Mouse (Mus musculus): ENCODE measurements around the gene Gdf1. TPM values are rescaled to one million over a fixed set of nuclear protein-coding genes. Genes with fewer than 3 reads are reported as not detected.

Gene Gdf1
- polyA plus RNA-seq (2015; fragmentation: Nextera tagmentation; extraction: Ambion mirVana): 1.4 and 2.1 TPM in 2 replicates

GRCm38 (mm10) chr8:70329124-70329834 lies at the start of gene Gdf1:
Gene Gdf1 (plus strand): TSS chr8:70329817.
- H3K36me3 ChIP-seq (ENCODE audit: control insufficient read depth, insufficient read depth, low read length): peaks cover 20% of the 10 kb centered on the region
- 0 out of 2 replicates have a peak within 1 kb of the TSS, but pooled peaks have one; percentile 0 for H3K4me2 ChIP-seq (ENCODE audit: low read depth, low read length)
- WGBS: 34% methylated on average over 14 of the region's 14 CpGs
- H3K4me1 ChIP-seq (ENCODE audit: control insufficient read depth, insufficient read depth, low read length): peaks cover 12% of the 10 kb centered on the region; the same call in 1 of the 2 replicates
- no peak for ATAC-seq (ENCODE audit: insufficient read depth, low FRiP score)
- no peaks in the 10 kb centered on the region for H3K27me3 ChIP-seq (ENCODE audit: control insufficient read depth, insufficient read depth, low read length)
- peak within 1 kb of the TSS; percentile 38 for H3K9ac ChIP-seq (ENCODE audit: low read length)
- H3K9me3 ChIP-seq (replicated peaks; ENCODE audit: control insufficient read depth, low read length): no peaks in the 10 kb centered on the region
- no peak within 1 kb of the TSS; the same call in 1 of the 2 replicates for H3K4me3 ChIP-seq (replicated peaks; ENCODE audit: low read length)
- no peak within 1 kb of the TSS for H3K27ac ChIP-seq (ENCODE audit: low read length)

GRCm38 (mm10) chr8:70281001-70281400 lies 48.6 kb upstream of the Gdf1 start:
- H3K27ac ChIP-seq (ENCODE audit: low read length): 0 out of 2 replicates have a peak overlapping the region, but pooled peaks have one; percentile 11
- 35% methylated on average over 3 of the region's 3 CpGs for WGBS

GRCm38 (mm10) chr8:70282603-70283135 lies 46.9 kb upstream of the Gdf1 start, which contains the start of gene Homer3:
Gene Homer3 (plus strand): TSS chr8:70282827.
- Histone ChIP-seq H3K9me3 (replicated peaks; ENCODE audit: control insufficient read depth, low read length) (no peaks in the 10 kb centered on the region; the same call in 1 of the 2 replicates), H3K27ac (ENCODE audit: low read length) (peak within 1 kb of the TSS; percentile 74)
- 2% methylated on average over 36 of the region's 36 CpGs for WGBS

More at GRCm38 (mm10) chr8:70281001-70281400, 48.6 kb upstream of the Gdf1 start:
- H3K9me3 ChIP-seq (replicated peaks; ENCODE audit: control insufficient read depth, low read length): no peaks in the 10 kb centered on the region
- no peaks in the 10 kb centered on the region for H3K27me3 ChIP-seq (ENCODE audit: control insufficient read depth, insufficient read depth, low read length)
- no peak for ATAC-seq (ENCODE audit: insufficient read depth, low FRiP score)
- H3K4me2 ChIP-seq (ENCODE audit: low read depth, low read length): no peak overlapping the region
- H3K9ac ChIP-seq (ENCODE audit: low read length): peak overlapping the region; percentile 28; the same call in 1 of the 2 replicates
- H3K36me3 ChIP-seq (ENCODE audit: control insufficient read depth, insufficient read depth, low read length): peaks cover 7% of the 10 kb centered on the region
- peaks cover 8% of the 10 kb centered on the region for H3K4me1 ChIP-seq (ENCODE audit: control insufficient read depth, insufficient read depth, low read length)
- no peak overlapping the region for H3K4me3 ChIP-seq (replicated peaks; ENCODE audit: low read length)

GRCm38 (mm10) chr8:70283136-70284077 lies 46.2 kb upstream of the Gdf1 start:
- H3K4me2 ChIP-seq (ENCODE audit: low read depth, low read length): peak overlapping the region; percentile 89
- H3K9me3 ChIP-seq (replicated peaks; ENCODE audit: control insufficient read depth, low read length): no peaks in the 10 kb centered on the region; the same call in 1 of the 2 replicates
- peaks cover 19% of the 10 kb centered on the region for H3K36me3 ChIP-seq (ENCODE audit: control insufficient read depth, insufficient read depth, low read length)
- peak; percentile 53; the same call in 1 of the 2 replicates for ATAC-seq (ENCODE audit: insufficient read depth, low FRiP score)
- H3K4me3 ChIP-seq (replicated peaks; ENCODE audit: low read length): peak overlapping the region; percentile 87
- WGBS: under 1% methylated on average over 55 of the region's 55 CpGs
- H3K9ac ChIP-seq (ENCODE audit: low read length): peak overlapping the region; percentile 92
- H3K4me1 ChIP-seq (ENCODE audit: control insufficient read depth, insufficient read depth, low read length): peaks cover 2% of the 10 kb centered on the region; the same call in 1 of the 2 replicates
- peak overlapping the region; percentile 74 for H3K27ac ChIP-seq (ENCODE audit: low read length)
- no peaks in the 10 kb centered on the region for H3K27me3 ChIP-seq (ENCODE audit: control insufficient read depth, insufficient read depth, low read length)

More at GRCm38 (mm10) chr8:70282603-70283135, 46.9 kb upstream of the Gdf1 start, which contains the start of gene Homer3:
- ATAC-seq (ENCODE audit: insufficient read depth, low FRiP score): peak; percentile 87
- H3K4me1 ChIP-seq (ENCODE audit: control insufficient read depth, insufficient read depth, low read length): peaks cover 8% of the 10 kb centered on the region
- H3K36me3 ChIP-seq (ENCODE audit: control insufficient read depth, insufficient read depth, low read length): peaks cover 19% of the 10 kb centered on the region
- peak within 1 kb of the TSS; percentile 89 for H3K4me2 ChIP-seq (ENCODE audit: low read depth, low read length)
- H3K9ac ChIP-seq (ENCODE audit: low read length): peak within 1 kb of the TSS; percentile 92
- H3K4me3 ChIP-seq (replicated peaks; ENCODE audit: low read length): peak within 1 kb of the TSS; percentile 87
- H3K27me3 ChIP-seq (ENCODE audit: control insufficient read depth, insufficient read depth, low read length): no peaks in the 10 kb centered on the region

- Histone ChIP-seq H3K4me2 (ENCODE audit: low read depth, low read length) (peak overlapping the region; percentile 89), H3K27me3 (ENCODE audit: control insufficient read depth, insufficient read depth, low read length) (no peaks in the 10 kb centered on the region), H3K9me3 (replicated peaks; ENCODE audit: control insufficient read depth, low read length) (no peaks in the 10 kb centered on the region; the same call in 1 of the 2 replicates), H3K4me3 (replicated peaks; ENCODE audit: low read length) (no peak overlapping the region), H3K27ac (ENCODE audit: low read length) (no peak overlapping the region), H3K9ac (ENCODE audit: low read length) (no peak overlapping the region), H3K4me1 (ENCODE audit: control insufficient read depth, insufficient read depth, low read length) (peaks cover 2% of the 10 kb centered on the region; the same call in 1 of the 2 replicates), H3K36me3 (ENCODE audit: control insufficient read depth, insufficient read depth, low read length) (peaks cover 19% of the 10 kb centered on the region)
- WGBS: 74% methylated on average over 5 of the region's 5 CpGs
- ATAC-seq (ENCODE audit: insufficient read depth, low FRiP score): no peak
These were observed 45.2 kb upstream of the Gdf1 start for GRCm38 (mm10) chr8:70284421-70284820.

GRCm38 (mm10) chr8:70285304-70285703 lies 44.3 kb upstream of the Gdf1 start:
- no peak overlapping the region for H3K4me3 ChIP-seq (replicated peaks; ENCODE audit: low read length)
- WGBS: 97% methylated on average over 15 of the region's 15 CpGs
- no peak for ATAC-seq (ENCODE audit: insufficient read depth, low FRiP score)
- H3K9me3 ChIP-seq (replicated peaks; ENCODE audit: control insufficient read depth, low read length): no peaks in the 10 kb centered on the region; the same call in 1 of the 2 replicates
- H3K36me3 ChIP-seq (ENCODE audit: control insufficient read depth, insufficient read depth, low read length): peaks cover 19% of the 10 kb centered on the region
- H3K27ac ChIP-seq (ENCODE audit: low read length): no peak overlapping the region
- no peak overlapping the region for H3K4me2 ChIP-seq (ENCODE audit: low read depth, low read length)
- no peaks in the 10 kb centered on the region for H3K27me3 ChIP-seq (ENCODE audit: control insufficient read depth, insufficient read depth, low read length)
- H3K4me1 ChIP-seq (ENCODE audit: control insufficient read depth, insufficient read depth, low read length): peaks cover 2% of the 10 kb centered on the region; the same call in 1 of the 2 replicates
- H3K9ac ChIP-seq (ENCODE audit: low read length): no peak overlapping the region

- Histone ChIP-seq H3K9me3 (replicated peaks; ENCODE audit: control insufficient read depth, low read length) (no peaks in the 10 kb centered on the region; the same call in 1 of the 2 replicates), H3K4me1 (ENCODE audit: control insufficient read depth, insufficient read depth, low read length) (peaks cover 2% of the 10 kb centered on the region; the same call in 1 of the 2 replicates), H3K36me3 (ENCODE audit: control insufficient read depth, insufficient read depth, low read length) (peaks cover 23% of the 10 kb centered on the region), H3K4me2 (ENCODE audit: low read depth, low read length) (no peak overlapping the region), H3K9ac (ENCODE audit: low read length) (no peak overlapping the region), H3K27ac (ENCODE audit: low read length) (no peak overlapping the region), H3K27me3 (ENCODE audit: control insufficient read depth, insufficient read depth, low read length) (no peaks in the 10 kb centered on the region), H3K4me3 (replicated peaks; ENCODE audit: low read length) (no peak overlapping the region)
- 86% methylated on average over 8 of the region's 8 CpGs for whole genome bisulfite sequencing
- no peak for ATAC-seq (ENCODE audit: insufficient read depth, low FRiP score)
These were observed 42.9 kb upstream of the Gdf1 start for GRCm38 (mm10) chr8:70286737-70287136.

GRCm38 (mm10) chr8:70293988-70294405 lies 35.6 kb upstream of the Gdf1 start:
- H3K27me3 ChIP-seq (ENCODE audit: control insufficient read depth, insufficient read depth, low read length): no peaks in the 10 kb centered on the region
- no peak overlapping the region for H3K4me3 ChIP-seq (replicated peaks; ENCODE audit: low read length)
- H3K4me1 ChIP-seq (ENCODE audit: control insufficient read depth, insufficient read depth, low read length): no peaks in the 10 kb centered on the region
- 45% methylated on average over 5 of the region's 5 CpGs for WGBS
- H3K9ac ChIP-seq (ENCODE audit: low read length): no peak overlapping the region
- ATAC-seq (ENCODE audit: insufficient read depth, low FRiP score): peak; percentile 9; the same call in 1 of the 2 replicates
- H3K36me3 ChIP-seq (ENCODE audit: control insufficient read depth, insufficient read depth, low read length): peaks cover 21% of the 10 kb centered on the region; the same call in 1 of the 2 replicates
- H3K27ac ChIP-seq (ENCODE audit: low read length): peak overlapping the region; percentile 42
- H3K9me3 ChIP-seq (replicated peaks; ENCODE audit: control insufficient read depth, low read length): no peaks in the 10 kb centered on the region
- H3K4me2 ChIP-seq (ENCODE audit: low read depth, low read length): no peak overlapping the region
